Mouse (Mus musculus) small intestine, adult 2 months (tissue): ENCODE data around the gene Gnmt.

Experiments used
- CTCF ChIP-seq: fragments of 200-500 bp; IDR thresholded peaks from 2 replicates; pipeline ENCODE4 v1.5.1; 2012; ENCODE audit warnings: low read depth, mild to moderate bottlenecking, control low read depth, inconsistent platforms, low read length, moderate library complexity, mixed read lengths; ENCODE audit not compliant: insufficient replicate concordance, insufficient read length; ENCODE audit errors: extremely low read depth
- POLR2A ChIP-seq: fragments of 200-500 bp; IDR thresholded peaks from 2 replicates; pipeline ENCODE4 v1.6.1; 2012; ENCODE audit warnings: low read depth, mild to moderate bottlenecking, control low read depth, inconsistent platforms, low read length, moderate library complexity

DNA sequence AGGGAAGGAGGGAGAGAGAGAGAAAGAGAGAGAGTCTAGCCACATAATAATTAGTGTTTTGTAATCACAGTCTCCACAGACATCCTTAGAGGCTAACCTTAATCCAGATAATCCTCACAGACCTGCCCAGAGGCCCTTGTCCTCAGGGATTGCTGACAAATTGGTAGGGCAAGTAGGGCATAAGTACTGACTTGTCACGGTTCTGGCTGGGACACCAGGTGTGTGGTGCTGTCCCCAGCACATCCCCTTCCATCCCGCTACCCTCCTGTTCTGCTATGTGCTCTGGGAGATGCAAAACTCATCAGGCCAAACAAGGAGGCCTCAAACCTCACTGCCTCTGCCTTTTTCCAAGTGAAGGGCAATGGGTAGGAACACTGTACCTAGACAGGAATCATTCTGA, 16.5 kb upstream of the Gnmt start:
- no peak for TF ChIP-seq CTCF
- TF ChIP-seq POLR2A: no peak
